Mouse (Mus musculus): Measurements from ENCODE around the gene Jdp2. TPM values are rescaled to one million over a fixed set of nuclear protein-coding genes. Genes with fewer than 3 reads are reported as not detected.

Gene Jdp2
- polyA plus RNA-seq, 1 experiment from 2014 or later, result 0.36 TPM

Other genes starting within 250 kb of the Jdp2 start
- 178 and 184 TPM in 2 replicates for gene Tmed10, start 224.2 kb upstream of the Jdp2 start, polyA plus RNA-seq (2015; fragmentation: Nextera tagmentation; extraction: Ambion mirVana)
- 1.8 TPM in 2 replicates for gene Fos, start 125.1 kb upstream of the Jdp2 start, polyA plus RNA-seq (2015; fragmentation: Nextera tagmentation; extraction: Ambion mirVana)
- gene Batf, start 87.6 kb downstream of the Jdp2 start, polyA plus RNA-seq (2015; fragmentation: Nextera tagmentation; extraction: Ambion mirVana), result 0.59 and 1.3 TPM in 2 replicates
- gene Flvcr2, start 147.5 kb downstream of the Jdp2 start, polyA plus RNA-seq (2015; fragmentation: Nextera tagmentation; extraction: Ambion mirVana), result 5.5 and 5.8 TPM in 2 replicates
- 114 and 117 TPM in 2 replicates for gene Erg28, start 225.5 kb downstream of the Jdp2 start, polyA plus RNA-seq (2015; fragmentation: Nextera tagmentation; extraction: Ambion mirVana)
- gene Ttll5, start 225.6 kb downstream of the Jdp2 start, polyA plus RNA-seq (2015; fragmentation: Nextera tagmentation; extraction: Ambion mirVana), result 12.0 and 13.2 TPM in 2 replicates